Mouse (Mus musculus): ENCODE measurements at regions not wholly inside any gene's neighbourhood (a gene's known extent, or its start where the extent isn't known, plus 50 kb on each side); places are given as distances from the start of the nearest gene placed in this dataset.

DNA sequence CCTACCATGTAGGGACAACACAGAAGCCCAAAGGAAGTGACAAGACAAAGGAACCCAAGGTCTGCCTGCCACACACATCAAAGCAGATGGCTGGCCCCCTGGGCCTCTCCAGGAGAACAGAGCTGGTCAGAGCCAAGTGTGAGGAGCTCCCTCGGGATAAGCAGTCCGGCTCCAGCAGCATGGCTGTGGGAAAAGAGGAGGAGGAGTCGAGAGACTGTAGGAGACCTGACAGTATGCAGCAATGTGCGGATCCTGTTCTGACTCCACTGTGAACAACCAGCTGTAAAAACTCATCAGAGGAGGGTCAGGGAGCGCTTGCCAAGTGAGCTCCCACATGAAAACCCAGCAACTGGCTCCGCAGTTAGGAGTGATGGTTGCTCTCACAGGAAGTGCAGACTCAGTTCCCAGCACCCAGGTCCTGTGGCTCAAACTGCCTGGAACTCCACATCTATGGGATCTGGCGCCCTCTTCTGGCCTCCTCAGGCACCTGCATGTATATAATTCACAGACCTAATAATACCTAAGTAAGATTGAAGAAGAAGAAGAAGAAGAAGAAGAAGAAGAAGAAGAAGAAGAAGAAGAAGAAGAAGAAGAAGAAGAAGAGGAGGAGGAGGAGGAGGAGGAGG lies 79.3 kb upstream of the Errfi1 start:
- DNase-seq (ENCODE audit: extremely low spot score in 1 of 2, low spot score in 2 of 2): peak in 1 of 2 experiments; percentile 50
- intact Hi-C loops (cut with DNase I): no loop called here

- peak in 1 of 2 experiments; percentile 70 for DNase-seq (ENCODE audit: extremely low spot score in 1 of 2, low spot score in 2 of 2)
- intact Hi-C loops (cut with DNase I): no loop called here
These were observed 81.6 kb upstream of the Errfi1 start for GRCm38 (mm10) chr4:150771922-150772651.

- intact Hi-C loops (cut with DNase I): no loop called here
- DNase-seq (ENCODE audit: extremely low spot score in 1 of 2, low spot score in 2 of 2): no peak
These were observed 82.2 kb upstream of the Errfi1 start for GRCm38 (mm10) chr4:150771469-150771868.

- intact Hi-C loops (cut with DNase I): no loop called here
- no peak for DNase-seq (ENCODE audit: extremely low spot score in 1 of 2, low spot score in 2 of 2)
These were observed 84.7 kb upstream of the Errfi1 start for GRCm38 (mm10) chr4:150769043-150769442.

- intact Hi-C loops (cut with DNase I): no loop called here
- peak in 1 of 2 experiments; percentile 59 for DNase-seq (ENCODE audit: extremely low spot score in 1 of 2, low spot score in 2 of 2)
These were observed 95.1 kb upstream of the Errfi1 start for GRCm38 (mm10) chr4:150758467-150759237.

GRCm38 (mm10) chr4:150757815-150758426 lies 95.8 kb upstream of the Errfi1 start:
- intact Hi-C loops (cut with DNase I): no loop called here
- DNase-seq (ENCODE audit: extremely low spot score in 1 of 2, low spot score in 2 of 2): no peak

DNA sequence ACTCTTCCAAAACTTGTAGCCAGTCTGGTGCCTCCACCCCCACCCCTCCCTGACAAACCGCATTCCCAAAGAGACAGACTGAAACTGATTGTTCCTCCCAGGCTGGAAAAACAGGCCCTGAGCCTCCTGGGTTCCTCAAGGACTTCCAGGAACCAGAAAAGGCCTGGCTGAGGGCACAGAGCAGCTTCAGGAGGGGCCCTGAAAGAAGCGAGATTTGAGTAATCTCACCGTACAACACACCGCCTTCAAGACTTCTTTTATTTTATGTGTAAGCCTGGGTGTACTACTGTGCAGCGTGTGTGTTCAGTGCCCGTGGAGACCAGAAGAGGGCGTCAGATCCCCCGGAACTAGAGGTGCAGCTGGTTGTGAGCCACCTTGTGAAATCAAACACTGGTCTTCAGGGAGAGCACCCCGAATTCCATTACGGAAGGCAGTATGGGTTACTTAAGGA lies 96.4 kb upstream of the Errfi1 start:
- intact Hi-C loops (cut with DNase I): no loop called here
- DNase-seq (ENCODE audit: extremely low spot score in 1 of 2, low spot score in 2 of 2): no peak

- intact Hi-C loops (cut with DNase I): no loop called here
- DNase-seq (ENCODE audit: extremely low spot score in 1 of 2, low spot score in 2 of 2): no peak
These were observed 98.3 kb upstream of the Errfi1 start for GRCm38 (mm10) chr4:150755446-150755845.

DNA sequence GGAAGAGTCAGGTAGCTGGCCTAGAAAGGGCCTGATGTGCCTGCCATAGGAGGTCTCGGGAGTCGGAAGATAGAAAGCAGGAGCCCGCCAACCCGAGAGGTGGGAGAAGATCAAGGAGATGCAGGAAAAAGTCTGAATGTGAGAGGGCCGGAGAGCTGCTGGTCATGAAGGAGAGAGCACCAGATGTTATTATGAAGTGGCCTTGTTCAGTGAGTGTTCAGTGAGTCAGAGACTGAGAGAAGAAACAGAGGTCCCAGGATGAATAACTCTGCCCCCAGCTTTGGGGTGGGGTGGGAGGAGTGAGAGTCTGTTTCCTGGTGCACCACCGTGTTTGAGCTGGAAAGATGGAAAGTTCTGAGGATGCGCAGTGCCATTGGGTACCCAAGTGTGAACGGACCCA lies 100.2 kb upstream of the Slc45a1 start:
- intact Hi-C loops (cut with DNase I): no loop called here
- no peak for DNase-seq (ENCODE audit: extremely low spot score in 1 of 2, low spot score in 2 of 2)

GRCm38 (mm10) chr4:150750445-150751213 lies 98.7 kb upstream of the Slc45a1 start:
- peak in 1 of 2 experiments; percentile 39 for DNase-seq (ENCODE audit: extremely low spot score in 1 of 2, low spot score in 2 of 2)
- intact Hi-C loops (cut with DNase I): no loop called here

- no peak for DNase-seq (ENCODE audit: extremely low spot score in 1 of 2, low spot score in 2 of 2)
- intact Hi-C loops (cut with DNase I): no loop called here
These were observed 97.1 kb upstream of the Slc45a1 start for GRCm38 (mm10) chr4:150749066-150749465.

DNA sequence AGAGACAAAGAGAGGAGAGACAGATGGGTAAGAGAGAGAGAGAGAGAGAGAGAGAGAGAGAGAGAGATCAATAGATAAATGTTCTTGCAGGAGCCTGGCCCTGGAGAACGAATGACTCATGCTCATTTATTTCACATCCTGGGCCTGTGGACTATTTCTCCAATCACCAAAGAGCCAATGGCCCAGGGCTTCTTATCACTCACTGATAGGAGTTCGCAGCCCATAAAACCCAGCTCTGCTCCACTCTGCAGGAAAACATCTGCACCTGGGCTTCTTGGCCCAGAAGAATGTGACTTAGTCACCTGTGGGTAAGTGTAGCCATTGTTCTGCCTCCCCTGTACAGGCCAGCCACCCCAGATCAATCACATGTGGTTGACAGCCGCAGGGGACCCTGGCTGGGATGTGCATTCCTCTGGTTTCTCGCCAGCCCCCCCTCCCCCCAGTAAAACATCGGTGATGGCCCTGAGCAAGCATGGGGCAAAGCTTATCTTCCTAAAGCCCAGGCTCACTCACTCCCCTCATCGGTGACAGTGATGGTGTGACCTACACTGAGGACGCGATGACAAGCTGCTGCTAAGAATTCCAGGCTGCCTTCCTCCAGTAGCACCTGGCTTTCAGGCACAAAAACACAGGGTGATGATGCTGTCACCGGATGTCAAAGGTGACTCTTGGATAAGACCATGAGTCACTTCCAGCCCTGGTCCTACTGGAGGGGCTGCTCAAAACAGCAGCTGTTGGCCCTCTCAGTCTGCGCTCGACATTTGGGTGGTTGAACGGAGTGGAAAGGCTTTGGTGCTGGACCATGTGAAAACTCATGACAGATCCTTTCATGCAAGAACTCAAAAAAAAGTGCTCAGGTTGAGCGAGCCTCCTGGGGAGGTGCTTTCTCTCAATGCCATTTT lies 96.4 kb upstream of the Slc45a1 start:
- intact Hi-C loops (cut with DNase I): no loop called here
- no peak for DNase-seq (ENCODE audit: extremely low spot score in 1 of 2, low spot score in 2 of 2)

DNA sequence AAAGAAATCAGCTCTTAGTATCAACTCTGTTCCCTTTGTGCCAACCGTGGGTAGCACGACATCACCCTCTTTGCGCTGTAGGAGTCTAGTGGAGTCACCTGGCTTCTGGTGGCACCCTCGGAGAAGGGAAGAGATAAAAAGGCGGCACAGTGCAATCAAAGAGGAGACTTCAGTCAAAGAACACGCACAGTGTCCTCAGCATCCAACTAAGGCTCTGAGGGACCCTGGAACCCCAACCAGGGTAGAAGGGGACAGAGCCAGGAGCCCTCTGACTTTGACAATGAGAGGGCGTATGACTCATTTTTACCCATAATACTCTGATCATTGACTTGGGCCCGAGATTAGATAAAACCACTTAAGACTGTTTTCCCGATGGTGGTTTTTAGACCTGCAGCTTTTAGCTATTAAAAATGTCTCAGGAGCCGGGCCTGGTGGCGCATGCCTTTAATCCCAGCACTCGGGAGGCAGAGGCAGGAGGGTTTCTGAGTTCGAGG lies 94.5 kb upstream of the Slc45a1 start:
- intact Hi-C loops (cut with DNase I): no loop called here
- DNase-seq (ENCODE audit: extremely low spot score in 1 of 2, low spot score in 2 of 2): no peak

DNA sequence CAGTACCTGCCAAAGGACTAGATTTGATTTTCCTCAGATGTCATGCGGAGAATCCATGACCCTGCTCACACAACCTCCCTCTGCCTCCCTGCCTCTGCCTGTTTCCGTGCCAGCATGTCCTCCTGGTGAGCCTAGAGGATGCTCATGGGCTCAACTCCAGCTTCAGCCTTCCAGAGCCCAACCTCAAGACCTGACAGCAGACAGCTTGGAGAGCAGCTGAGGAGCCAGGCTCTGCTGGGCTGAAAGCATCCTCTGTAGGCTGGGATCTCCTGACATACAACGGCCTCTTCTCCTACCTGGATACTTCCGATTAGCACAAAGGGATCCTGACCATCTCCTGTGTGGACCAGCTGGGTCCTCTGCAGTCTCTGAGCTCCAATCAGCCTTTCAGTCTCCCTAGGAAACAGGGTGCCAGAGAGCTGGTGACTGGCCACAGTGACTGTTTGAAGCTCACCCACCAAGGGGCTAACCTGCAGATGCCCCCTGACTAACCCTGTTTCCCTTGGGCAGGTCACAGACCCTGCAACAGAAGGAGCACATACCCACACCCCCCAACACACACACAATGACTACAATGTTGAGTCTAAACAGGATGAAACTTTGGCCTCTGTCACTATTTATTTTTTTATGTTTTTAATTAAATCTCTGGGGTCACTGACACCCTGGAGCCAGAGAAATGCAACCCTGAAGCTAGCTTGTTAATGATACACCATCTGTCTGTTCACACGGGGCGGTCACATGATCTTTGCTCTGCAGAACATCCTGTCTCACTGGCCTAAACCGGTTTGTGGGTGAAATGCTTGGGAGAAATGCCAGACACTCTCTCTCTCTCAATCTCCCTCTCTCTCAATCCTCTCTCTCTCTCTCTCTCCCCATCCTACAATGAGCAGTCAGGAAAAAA lies 93.8 kb upstream of the Slc45a1 start:
- intact Hi-C loops (cut with DNase I): no loop called here
- DNase-seq (ENCODE audit: extremely low spot score in 1 of 2, low spot score in 2 of 2): peak in 1 of 2 experiments; percentile 63

GRCm38 (mm10) chr4:150743508-150743907 lies 91.5 kb upstream of the Slc45a1 start:
- intact Hi-C loops (cut with DNase I): no loop called here
- no peak for DNase-seq (ENCODE audit: extremely low spot score in 1 of 2, low spot score in 2 of 2)

GRCm38 (mm10) chr4:150743103-150743502 lies 91.1 kb upstream of the Slc45a1 start:
- peak in 1 of 2 experiments; percentile 58 for DNase-seq (ENCODE audit: extremely low spot score in 1 of 2, low spot score in 2 of 2)
- intact Hi-C loops (cut with DNase I): no loop called here

GRCm38 (mm10) chr4:150741810-150742209 lies 89.8 kb upstream of the Slc45a1 start:
- DNase-seq (ENCODE audit: extremely low spot score in 1 of 2, low spot score in 2 of 2): no peak
- intact Hi-C loops (cut with DNase I): no loop called here
